Mouse (Mus musculus) embryo, embryonic 11 days (tissue): ENCODE measurements around the gene Frmd4a.

ENCODE experiments used
- DNase-seq: peaks from one replicate; pipeline ENCODE4 v3.0.0-alpha.2; 2015

The Frmd4a gene

DNA sequence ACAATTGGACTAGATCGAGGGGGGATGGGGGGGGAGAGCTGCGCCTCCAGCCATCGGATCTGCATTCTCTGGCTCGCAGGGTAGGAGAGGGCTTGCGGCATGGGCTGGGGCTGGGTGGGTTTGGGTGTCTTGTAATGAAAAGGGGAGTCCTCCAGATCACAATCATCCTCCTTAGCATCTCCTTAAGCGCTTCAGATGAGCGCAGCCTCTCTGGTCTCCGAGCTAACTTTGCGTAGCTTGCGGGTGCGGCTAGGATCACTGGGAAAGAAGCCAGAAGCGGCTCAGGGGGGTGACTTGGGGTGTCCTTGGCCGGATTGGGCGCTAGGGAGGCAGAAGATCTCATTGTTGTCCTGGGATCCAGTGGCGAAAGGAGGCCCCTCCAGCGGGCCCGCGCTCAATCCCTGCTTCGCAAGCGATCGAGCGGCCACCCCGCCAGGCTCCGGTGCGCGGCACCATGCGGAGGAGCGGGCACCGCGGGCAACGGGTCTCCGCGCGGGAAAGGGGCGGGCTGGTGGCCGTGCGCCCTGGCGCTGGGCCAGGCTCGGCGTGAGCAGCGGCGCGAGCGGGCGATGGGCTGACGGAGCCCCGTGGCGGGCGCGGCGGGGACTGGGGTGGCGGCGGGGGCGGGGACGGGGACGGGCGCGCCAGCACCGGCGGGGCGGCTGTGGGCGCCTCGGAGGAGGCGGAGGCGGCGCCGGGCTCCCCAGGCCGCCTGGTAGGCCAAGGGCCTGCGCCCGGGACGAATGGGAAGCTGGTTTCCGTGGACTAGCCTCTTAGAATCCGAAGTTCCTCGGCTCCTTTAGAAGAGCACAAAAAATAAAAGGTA, 383.5 kb downstream of the Frmd4a start:
- peak; percentile 86 for DNase-seq

GRCm38 (mm10) chr2:4401597-4402581, 384.4 kb downstream of the Frmd4a start:
- peak; percentile 87 for DNase-seq

DNA sequence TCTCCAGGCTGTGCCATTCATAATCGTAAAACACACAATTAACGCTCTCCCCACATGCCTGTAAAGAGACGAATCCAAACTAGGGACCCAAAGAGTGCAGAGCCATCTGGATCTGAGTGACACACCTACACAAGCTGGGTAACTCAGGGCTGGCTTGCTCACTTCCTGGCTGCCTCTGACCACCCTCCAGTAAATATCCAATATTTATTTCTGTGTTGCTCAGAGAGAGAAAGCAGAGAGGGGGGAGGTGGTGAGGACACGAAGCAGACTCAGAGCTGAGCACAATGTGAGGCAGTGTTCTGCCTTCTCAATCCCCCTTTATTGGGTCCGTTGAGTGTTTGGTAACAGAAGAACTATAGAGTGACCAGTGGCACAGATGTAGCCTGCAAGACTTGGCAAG, 389.5 kb downstream of the Frmd4a start:
- peak; percentile 26 for DNase-seq

- no peak for DNase-seq
These were observed 392.4 kb downstream of the Frmd4a start for GRCm38 (mm10) chr2:4409810-4410433.

GRCm38 (mm10) chr2:4412870-4413595, 395.5 kb downstream of the Frmd4a start:
- no peak for DNase-seq

DNA sequence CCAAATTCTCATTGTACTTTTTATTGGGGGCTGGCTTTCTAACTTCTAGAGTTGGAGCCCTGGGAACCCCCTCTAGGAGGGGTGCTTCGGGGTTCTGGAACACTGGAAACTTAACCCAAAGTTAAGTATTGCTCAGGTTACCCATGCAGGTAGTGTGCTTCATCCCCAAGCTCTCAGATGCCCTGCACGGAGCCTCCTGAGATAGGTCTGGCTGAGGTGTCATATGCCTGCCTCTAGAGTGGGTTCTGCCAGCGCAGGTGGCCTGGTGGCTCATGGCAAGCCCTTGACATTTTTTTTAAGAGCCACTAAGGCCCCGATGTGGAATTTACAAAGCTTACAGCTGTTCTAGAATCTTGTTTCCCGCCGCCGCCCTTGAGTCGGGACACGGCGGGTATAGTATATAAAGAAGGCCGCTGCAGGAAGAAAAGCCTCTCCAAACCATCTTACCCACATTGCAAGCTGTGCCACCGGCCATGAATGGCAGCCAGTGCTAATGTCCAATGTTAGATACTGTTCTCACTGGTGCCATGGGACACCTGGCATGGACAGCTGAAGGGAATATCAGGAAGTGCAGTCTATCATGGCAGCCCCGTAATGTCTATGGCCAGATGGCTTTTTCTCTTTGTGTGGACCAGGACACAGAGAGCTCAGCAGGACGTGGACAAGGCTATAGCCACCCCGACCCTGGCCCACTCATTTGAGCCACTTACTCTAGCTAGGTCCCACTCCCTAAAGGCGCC, 396.2 kb downstream of the Frmd4a start:
- no peak for DNase-seq

- no peak for DNase-seq
These were observed 403.3 kb downstream of the Frmd4a start for GRCm38 (mm10) chr2:4420679-4421312.

DNA sequence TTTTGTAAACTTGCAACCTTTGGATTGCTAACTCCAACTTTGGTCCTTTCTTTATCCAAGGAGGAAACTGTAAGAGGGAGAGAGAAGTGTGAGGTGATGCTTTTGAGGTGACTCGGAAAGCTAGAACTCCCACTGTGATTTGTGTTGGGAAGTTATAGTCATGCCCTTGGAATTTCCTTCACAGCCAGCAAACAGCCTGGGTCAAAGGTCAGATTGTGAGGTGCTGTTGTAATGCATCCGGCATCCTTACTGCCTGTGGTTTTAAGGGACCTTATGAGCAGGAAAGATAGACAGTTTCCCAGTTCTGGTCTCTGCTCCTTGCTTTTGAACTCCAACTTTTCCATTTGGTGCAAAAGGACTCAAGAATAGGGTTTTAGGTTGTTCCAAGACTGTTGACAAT, 404.2 kb downstream of the Frmd4a start:
- DNase-seq, result peak; percentile 70

- no peak for DNase-seq
These were observed 406.4 kb downstream of the Frmd4a start for GRCm38 (mm10) chr2:4423896-4424295.

GRCm38 (mm10) chr2:4428407-4428855, 410.9 kb downstream of the Frmd4a start:
- no peak for DNase-seq

GRCm38 (mm10) chr2:4433119-4433518, 415.6 kb downstream of the Frmd4a start:
- no peak for DNase-seq

DNA sequence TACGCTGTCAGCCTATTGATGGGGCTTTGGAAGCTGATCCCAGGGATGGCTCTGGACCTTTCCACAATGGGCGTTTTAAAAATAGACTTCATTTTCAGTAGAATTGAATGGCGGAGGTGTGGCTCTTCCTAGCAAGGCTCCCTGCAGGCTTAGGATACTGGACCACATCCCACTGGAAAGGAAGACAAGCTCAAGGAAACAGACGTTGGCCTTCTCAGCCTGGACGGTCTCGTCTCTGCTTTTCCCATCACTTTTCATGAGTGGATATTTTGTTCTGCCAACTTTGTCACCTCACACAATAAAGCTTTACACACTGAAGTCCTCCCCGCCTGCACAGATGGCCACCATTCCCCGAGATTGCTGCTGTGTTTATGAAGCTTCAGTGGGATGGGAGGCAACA, 417.5 kb downstream of the Frmd4a start:
- no peak for DNase-seq

GRCm38 (mm10) chr2:4436361-4437231, 419.1 kb downstream of the Frmd4a start:
- peak; percentile 68 for DNase-seq

- no peak for DNase-seq
These were observed 421.2 kb downstream of the Frmd4a start for GRCm38 (mm10) chr2:4438739-4439138.

GRCm38 (mm10) chr2:4439909-4440308, 422.4 kb downstream of the Frmd4a start:
- no peak for DNase-seq

DNA sequence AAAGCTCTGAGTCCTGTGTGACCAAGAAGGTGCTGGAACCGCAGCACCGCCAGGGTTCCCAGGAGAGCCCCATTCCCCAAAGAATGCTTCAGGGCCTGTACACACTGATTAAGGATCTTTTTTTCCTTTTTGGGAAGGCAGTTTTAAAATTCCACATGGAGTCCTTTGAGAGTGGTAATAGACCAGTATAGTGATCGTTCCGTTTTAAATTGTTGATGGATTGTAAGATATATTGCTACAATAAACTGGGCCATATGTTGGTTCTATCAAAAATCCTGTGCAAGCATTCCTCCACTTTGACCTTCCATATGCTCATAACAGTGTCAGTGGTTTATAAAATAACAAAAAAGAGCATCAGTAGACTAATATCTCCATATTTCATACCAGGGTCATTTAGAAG, 424.3 kb downstream of the Frmd4a start:
- no peak for DNase-seq

- no peak for DNase-seq
These were observed 427.2 kb downstream of the Frmd4a start for GRCm38 (mm10) chr2:4444740-4445139.

DNA sequence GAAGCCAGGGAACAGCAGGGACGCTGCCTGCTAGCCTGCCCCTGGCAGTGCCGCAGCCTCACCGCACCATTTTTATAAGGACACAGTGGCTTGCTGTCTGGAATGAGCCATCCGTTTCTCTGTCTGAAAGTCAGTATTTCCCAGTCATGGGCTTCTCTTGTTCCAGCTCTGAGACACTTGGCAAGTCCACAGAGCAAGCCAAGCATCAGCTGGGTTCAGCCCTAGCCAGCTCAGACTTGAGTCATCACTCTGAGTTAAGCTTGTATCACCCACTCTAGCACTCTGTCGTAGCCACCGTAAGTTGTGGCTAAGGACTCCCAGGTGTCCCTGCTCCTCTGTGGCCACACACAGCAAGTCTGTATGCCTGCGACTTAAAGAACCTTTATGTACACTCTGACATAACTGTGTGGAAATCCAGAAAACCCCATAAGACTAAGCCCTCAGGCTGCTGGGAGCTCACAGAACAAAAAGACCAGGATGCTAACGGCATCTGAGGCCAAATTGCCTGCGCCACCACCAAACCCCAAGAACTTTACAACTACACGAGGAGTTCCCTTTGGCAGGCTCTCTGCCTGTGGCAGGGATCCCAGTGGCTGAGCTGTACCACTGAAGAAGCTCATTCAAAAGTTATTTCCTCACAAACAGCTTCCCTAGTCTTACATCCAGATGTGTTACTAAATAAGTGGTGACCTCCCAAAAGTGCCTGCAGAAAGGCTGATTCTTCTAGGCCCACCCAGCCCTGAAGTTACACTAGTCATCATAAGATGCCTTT, 428.3 kb downstream of the Frmd4a start:
- no peak for DNase-seq

- DNase-seq, result no peak
These were observed 432.5 kb downstream of the Frmd4a start for GRCm38 (mm10) chr2:4449860-4450480.
